Mouse (Mus musculus) heart, adult 9 months (tissue): Measurements from ENCODE around the gene Olfr1425.
"Not testable (repeated sequence)": the region's sequence is repeated elsewhere in the genome, so short reads cannot be mapped to it uniquely, and the experiment has no call there.

ENCODE experiments used
- DNase-seq, 2 experiments: peaks; one replicate each; pipeline ENCODE4 v3.0.0; 2022; ENCODE audit warnings: low spot score in 2 of 2

Olfr1425 gene

DNA sequence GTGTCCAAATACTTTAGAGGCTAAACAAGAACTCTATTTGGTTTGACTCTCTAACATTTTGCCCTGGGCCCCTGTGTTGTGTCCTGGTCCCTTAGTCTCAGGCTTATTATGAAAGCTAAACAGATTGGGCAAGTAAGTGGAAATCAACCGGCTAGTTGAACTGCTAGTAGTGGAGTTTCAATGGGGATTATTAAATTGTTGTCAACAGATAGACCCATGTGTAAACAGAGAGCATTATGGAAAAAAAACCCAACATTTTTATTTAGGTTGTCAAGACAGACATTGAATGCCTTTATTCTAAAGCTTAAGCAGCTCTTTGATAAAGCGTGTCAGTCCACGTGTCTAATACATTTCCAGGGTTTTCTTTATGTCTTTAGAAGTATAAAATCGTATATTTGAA is at the start of gene Olfr1425:
TSS of gene Olfr1425 (minus strand) at position 101 of the 400 bp plus-strand sequence.
- DNase-seq: not testable (repeated sequence)

GRCm38 (mm10) chr19:12123103-12123502 is 45.6 kb upstream of the Olfr1425 start, which contains the start of gene Olfr76:
Gene Olfr76 (minus strand): TSS chr19:12123203.
- DNase-seq: no peak

DNA sequence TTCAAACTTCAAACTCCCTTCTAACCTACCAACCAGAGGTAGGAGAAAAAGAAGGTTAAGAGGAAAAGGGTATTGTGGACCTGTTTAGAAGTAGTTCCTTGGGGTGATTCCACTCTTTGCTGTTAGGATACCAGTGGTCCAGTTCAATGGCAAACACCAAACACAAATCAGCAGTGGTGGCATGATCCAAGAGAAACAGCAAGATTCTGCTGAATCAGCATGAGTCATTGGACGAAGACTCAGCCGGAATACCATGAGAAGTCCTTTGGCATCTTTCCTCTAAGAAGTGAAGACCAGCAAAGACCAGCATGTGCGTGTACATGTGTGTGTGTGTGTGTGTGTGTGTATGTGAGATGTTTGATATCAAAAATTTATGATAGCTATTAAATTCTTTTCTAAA is 38.9 kb upstream of the Olfr1425 start:
- no peak for DNase-seq

GRCm38 (mm10) chr19:12115797-12116196 is 38.3 kb upstream of the Olfr1425 start, which contains the start of gene Olfr1428:
Gene Olfr1428 (minus strand): TSS chr19:12115897.
- no peak for DNase-seq

DNA sequence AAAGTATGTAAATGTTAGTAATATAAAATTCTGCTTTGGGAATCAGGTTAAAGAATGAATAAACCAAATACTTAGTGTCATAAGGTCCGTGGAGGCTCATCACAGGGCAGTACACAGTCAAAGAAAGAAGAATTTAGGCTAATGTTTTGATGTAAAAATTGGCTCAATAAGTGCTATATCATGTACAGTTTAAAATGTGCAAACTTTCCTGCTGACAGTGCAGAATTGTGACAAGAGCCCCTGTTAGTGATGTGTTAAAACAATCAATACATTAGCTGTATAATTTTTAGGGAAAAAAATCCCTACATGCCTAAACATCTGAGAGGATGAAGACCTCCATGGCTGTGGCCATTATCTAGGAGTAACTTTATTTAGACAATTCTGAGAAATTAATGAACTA is 36.3 kb upstream of the Olfr1425 start:
- no peak for DNase-seq

GRCm38 (mm10) chr19:12104541-12104940 is 27.0 kb upstream of the Olfr1425 start:
- no peak for DNase-seq

DNA sequence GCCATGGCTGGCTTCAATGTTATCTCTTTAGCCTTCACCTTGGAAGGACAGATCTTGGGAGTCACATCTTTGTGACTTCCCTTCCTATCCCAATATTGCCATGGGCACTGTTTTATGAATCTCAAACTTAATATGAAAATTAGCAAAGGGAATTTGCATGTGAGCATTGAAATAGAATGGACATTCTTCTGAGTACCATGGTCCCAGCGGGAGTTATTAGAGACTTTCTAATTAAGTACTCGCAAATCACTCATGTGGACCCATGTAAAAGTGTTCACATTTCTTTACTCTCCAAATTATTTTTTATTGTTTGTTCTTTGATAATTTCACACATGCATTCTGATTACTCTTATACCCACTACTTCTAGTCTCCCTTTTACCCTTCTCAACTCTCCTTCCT is 25.7 kb upstream of the Olfr1425 start, which contains the start of gene Olfr1427:
TSS of gene Olfr1427 (minus strand) at position 101 of the 400 bp plus-strand sequence.
- DNase-seq: no peak

DNA sequence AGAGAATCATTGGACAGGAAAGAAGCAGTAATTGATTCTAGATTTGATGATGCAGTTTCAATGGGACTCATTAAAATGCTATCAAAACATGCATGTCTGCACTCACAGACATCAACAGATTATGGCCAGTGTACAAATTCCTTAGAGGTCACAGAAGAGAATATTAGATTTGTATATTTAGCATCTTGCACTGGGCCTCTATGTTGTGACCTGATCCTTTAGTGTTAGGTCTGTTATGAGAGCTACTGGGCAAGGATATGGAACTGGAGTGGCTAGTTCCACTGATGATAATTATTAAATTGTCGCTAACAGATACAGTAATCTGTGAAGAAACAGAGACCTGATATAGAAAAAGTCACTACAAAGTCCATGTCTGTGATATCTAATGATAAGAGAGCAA is 14.4 kb upstream of the Olfr1425 start, which contains the start of gene Olfr1426:
TSS of gene Olfr1426 (minus strand) at position 101 of the 400 bp plus-strand sequence.
- DNase-seq: no peak

- DNase-seq: not testable (repeated sequence)
Measured at GRCm38 (mm10) chr19:12069546-12069945, 8.0 kb downstream of the Olfr1425 start.

- not testable (repeated sequence) for DNase-seq
Measured at GRCm38 (mm10) chr19:12067806-12068205, 9.7 kb downstream of the Olfr1425 start.

- DNase-seq: not testable (repeated sequence)
Measured at GRCm38 (mm10) chr19:12062582-12062981, 14.9 kb downstream of the Olfr1425 start, which contains the start of gene Olfr1424. Gene Olfr1424 (minus strand): TSS chr19:12062682.

- no peak for DNase-seq
Measured at GRCm38 (mm10) chr19:12043163-12043562, 34.4 kb downstream of the Olfr1425 start.

DNA sequence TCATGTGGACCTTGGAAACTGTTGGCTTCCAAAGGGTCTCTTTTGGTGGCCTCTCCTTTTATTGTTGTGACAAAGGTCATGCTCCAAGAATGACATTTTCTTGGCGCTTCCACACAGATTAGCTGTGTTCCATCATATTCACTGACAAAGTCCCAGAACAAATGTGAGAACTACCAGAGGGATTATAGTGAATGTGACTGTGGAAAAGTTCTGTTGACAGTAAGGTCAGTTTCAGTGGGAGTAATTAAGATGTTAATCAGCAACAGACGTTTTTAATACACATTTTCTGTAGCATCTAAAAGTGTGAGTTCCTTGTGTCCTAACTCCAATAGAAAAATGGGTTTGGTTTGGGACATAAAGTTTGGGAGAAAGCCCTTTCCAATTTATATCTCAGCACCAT is 36.3 kb downstream of the Olfr1425 start, which contains the start of gene Olfr1423:
TSS of gene Olfr1423 (minus strand) at position 101 of the 400 bp plus-strand sequence.
- no peak for DNase-seq

DNA sequence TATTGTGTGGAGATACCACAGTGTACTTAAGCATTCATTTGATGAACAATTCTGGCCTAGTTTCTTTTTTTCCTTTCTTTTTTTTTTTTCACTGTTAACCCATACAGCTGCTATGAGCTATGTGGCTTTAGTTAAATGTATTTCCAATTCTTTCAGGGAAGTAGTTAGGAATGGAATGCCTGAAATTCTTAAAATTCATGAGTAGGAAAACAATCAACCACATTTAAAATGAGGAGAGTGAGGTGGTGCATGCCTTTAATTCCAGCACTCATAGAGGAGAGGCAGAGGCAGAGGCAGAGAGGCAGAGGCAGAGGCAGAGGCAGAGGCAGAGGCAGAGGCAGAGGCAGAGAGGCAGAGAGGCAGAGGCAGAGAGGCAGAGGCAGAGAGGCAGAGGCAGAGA is 39.8 kb downstream of the Olfr1425 start:
- DNase-seq: no peak

DNA sequence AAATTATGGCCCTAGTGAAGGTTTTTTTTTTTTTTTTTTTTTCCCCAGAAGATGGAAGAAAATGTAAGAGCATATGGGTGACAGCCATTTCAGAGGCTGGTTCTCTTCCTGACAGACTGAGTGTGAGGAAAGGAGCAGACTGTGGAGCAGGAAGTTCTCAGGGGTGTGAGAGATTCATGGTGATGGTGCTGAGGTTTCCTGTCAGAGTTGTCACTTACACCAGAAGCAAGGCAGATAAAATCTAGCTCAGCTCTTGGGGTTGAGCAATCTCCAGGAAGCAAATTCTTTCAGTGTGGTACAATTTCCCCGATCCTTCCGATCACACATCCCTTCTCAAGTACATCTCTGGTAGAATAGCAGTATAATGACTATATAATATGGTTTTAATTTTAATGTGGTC is 50.9 kb downstream of the Olfr1425 start:
- DNase-seq: no peak

DNA sequence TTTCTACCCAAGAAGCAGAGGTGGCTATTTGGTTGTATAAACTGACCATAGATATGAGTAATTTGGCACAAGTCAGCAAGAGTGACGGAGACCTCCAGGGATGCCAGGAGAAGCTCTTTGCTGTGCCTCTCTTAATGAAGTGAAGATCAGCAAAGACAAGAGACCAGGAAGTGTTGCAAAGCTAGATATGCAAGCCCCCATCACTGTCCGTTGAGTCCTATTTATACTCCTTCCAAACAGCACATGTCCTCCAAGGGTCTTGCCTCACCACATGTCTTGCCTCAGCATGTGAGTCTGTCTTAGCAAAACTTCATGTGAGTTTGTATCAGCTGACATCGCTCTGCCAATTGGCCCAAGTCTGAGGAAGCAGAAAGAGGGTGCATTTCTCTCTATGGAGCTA is 52.2 kb downstream of the Olfr1425 start:
- no peak for DNase-seq

GRCm38 (mm10) chr19:12024149-12024548 is 53.4 kb downstream of the Olfr1425 start:
- DNase-seq: no peak
